Mouse (Mus musculus) macrophage (primary cell): ENCODE data around the gene Armt1. TPM values are rescaled to one million over a fixed set of nuclear protein-coding genes. Genes with fewer than 3 reads are reported as not detected.

ENCODE experiments used
- H3K27ac ChIP-seq: fragments of 350-480 bp; formaldehyde crosslinking; 2 replicates; pipeline ENCODE4 v1.9.0; 2021
- H3K36me3 ChIP-seq: fragments of 350-480 bp; formaldehyde crosslinking; 2 replicates; pipeline ENCODE4 v1.9.0; 2021; ENCODE audit errors: inconsistent target
- H3K4me3 ChIP-seq: fragments of 350-480 bp; formaldehyde crosslinking; 2 replicates; pipeline ENCODE4 v1.9.0; 2021; ENCODE audit errors: inconsistent target
- H3K79me2 ChIP-seq: fragments of 350-480 bp; formaldehyde crosslinking; 2 replicates; pipeline ENCODE4 v1.9.0; 2021; ENCODE audit errors: inconsistent target
- WGBS: methylation state at CpG from one replicate; pipeline ENCODE4 v1.1.7; 2026; ENCODE audit warnings: inconsistent platforms; ENCODE audit not compliant: missing documents; 5-methylcytosine and 5-hydroxymethylcytosine counted together
- polyA plus RNA-seq: library from polyadenylated mRNA; stranded (reverse); fragments of 250-400 nt; gene quantifications from 3 replicates; pipeline ENCODE4 v1.2.4, GENCODE M21; 2018; ENCODE audit warnings: inconsistent platforms
- total RNA-seq, 78 experiments: library from RNA; depleted of rRNA; stranded (reverse); fragments of 250-400 nt; gene quantifications; 1 replicate in 9 of 78; 2 replicates in 24 of 78; 3 replicates in 43 of 78; 4 replicates in 2 of 78; pipeline ENCODE4 v1.2.4; 2018; ENCODE audit warnings: inconsistent platforms in 56 of 78

Gene Armt1
- 10 to 100 TPM in 18 of 26 experiments, 1 to 10 TPM in 8; 3.4 to 46.6 (median 18.8) TPM for total RNA-seq (2018; cell fraction: chromatin; rRNA removed)
- 10 to 100 TPM in 7 of 26 experiments, 1 to 10 TPM in 19; 3.6 to 13.2 (median 9.0) TPM for total RNA-seq (2018; cell fraction: cytosol; rRNA removed)
- 10 to 100 TPM in 13 of 26 experiments, 1 to 10 TPM in 13; 4.0 to 34.2 (median 10.0) TPM for total RNA-seq (2018; cell fraction: nucleus; rRNA removed)
- polyA plus RNA-seq, result 10.8 to 12.4 TPM (median 11.5 TPM) in 3 replicates

DNA sequence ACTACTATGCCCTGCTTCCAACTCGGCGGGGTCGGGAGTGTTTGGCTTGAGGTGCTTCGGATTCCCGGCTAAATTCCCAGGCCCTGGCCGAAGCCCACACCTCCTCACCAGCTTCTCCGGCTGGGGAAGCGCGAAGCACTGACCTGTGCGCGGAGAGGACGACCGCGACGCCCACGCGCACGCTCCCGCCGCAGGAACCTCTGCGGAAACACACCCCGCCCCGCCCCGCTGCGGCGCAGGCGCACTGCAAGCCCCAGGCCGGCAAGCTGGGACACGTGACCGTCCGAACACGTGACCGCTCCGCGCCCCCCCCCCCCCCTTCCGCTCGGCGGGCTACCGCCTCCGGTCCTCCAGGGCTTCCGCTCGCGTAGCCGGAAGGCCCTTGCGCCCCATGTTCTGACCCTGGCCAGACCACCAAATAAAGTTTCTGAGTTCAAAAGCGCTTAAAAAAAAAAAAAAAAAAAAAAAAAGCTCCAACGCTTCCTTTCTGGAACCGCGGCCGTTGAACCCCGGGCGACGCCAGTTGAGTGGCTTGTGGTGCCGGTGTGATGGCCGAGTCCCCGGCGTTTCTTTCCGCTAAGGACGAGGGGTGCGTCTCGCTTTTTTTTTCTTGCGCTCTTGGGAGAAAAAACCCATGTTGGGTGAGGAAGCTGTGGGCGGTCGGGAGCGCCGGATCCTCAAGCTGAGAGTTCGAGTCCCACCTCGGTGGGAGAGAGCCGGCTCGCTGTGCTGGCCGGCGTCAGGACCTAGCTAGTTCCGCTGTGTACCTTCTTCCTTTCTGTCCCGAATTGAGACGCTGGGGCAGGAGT, at the start of gene Armt1, which contains the start of gene Rmnd1:
Gene Armt1 (plus strand): TSS at position 345 of the 809 bp plus-strand sequence.
Gene Rmnd1 (minus strand): TSS at position 266 of the 809 bp plus-strand sequence.
- peak within 1 kb of the TSS; percentile 88 for H3K4me3 ChIP-seq
- peaks cover 48% of the 10 kb centered on the region for H3K79me2 ChIP-seq
- WGBS, result 2% methylated on average over 51 of the region's 75 CpGs
- peaks cover 13% of the 10 kb centered on the region; the same call in 1 of the 2 replicates for H3K36me3 ChIP-seq
- peak within 1 kb of the TSS; percentile 91 for H3K27ac ChIP-seq

DNA sequence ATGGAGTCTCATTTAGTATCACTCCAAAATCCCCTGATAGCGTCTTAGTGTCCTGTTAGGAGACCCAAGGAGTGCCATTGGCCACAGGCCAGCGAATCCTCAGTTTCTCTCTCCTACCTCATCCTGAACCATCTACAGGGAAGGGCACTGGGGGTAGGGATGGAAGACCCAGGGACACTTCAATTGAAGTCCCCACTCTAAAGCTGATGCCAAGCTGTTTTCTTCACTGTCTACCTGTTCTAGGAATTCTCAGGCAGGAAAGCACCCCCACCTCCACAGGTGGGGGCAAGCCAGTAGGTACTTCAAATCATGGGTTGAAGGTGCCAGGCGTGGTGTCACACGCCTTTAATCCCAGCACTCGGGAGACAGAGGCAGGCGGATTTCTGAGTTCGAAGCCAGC, 48.0 kb upstream of the Armt1 start:
- 96% methylated on average over 7 of the region's 7 CpGs for WGBS
- no peak overlapping the region for H3K27ac ChIP-seq
- no peaks in the 10 kb centered on the region for H3K36me3 ChIP-seq
- no peak overlapping the region for H3K4me3 ChIP-seq
- H3K79me2 ChIP-seq, result peaks cover 78% of the 10 kb centered on the region

DNA sequence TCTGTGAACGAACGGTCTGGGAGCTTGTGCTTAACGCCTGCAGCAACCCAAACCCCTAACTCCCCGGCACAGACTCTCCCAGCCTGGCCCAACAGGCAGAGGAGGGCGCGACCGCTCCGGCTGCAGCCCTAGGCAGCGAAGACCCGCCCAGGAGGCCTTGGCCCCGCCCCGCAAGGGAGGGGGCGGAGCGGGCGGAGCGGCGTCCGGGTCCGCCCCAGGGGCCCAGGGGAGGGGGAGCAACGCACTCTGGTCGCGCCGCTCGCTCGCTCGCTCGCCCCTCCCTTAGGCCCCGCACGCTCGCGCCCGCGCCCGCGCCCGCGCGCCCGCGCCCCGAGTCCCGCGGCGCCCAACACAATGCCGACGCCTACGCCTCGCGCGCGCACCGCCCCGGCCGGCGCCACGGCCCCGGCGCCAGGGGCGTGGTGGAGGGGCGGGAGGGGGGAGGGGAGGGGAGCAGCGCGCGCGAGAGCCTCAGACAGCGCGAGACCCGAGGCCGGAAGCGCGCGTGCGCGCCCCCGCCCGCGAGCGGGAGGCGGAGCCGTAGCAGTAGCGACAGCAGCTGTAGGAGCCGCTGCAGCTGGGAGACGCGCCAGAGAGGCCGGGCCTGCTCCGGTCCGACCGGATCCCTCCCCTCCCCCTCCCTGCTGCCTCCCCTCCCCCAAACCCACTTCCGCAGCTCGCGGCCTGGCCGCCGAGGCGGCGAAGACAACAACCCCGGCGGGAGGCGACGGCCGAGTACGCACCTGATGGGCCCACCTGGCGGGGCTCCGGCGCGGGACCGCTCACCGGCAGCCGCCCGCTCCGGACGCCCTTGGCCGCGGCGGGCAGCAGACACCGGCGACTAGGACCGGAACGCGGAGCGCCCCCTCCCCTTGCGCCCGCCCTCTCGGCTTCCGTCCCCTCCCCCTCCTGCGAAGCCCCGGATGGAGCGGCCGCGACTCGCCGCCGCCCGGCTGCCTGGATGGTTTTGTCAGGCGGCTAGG, 45.4 kb upstream of the Armt1 start:
- H3K36me3 ChIP-seq, result no peaks in the 10 kb centered on the region
- WGBS, result under 1% methylated on average over 68 of the region's 133 CpGs
- H3K79me2 ChIP-seq, result peaks cover 78% of the 10 kb centered on the region
- peak overlapping the region; percentile 56 for H3K4me3 ChIP-seq
- H3K27ac ChIP-seq, result peak overlapping the region; percentile 53

DNA sequence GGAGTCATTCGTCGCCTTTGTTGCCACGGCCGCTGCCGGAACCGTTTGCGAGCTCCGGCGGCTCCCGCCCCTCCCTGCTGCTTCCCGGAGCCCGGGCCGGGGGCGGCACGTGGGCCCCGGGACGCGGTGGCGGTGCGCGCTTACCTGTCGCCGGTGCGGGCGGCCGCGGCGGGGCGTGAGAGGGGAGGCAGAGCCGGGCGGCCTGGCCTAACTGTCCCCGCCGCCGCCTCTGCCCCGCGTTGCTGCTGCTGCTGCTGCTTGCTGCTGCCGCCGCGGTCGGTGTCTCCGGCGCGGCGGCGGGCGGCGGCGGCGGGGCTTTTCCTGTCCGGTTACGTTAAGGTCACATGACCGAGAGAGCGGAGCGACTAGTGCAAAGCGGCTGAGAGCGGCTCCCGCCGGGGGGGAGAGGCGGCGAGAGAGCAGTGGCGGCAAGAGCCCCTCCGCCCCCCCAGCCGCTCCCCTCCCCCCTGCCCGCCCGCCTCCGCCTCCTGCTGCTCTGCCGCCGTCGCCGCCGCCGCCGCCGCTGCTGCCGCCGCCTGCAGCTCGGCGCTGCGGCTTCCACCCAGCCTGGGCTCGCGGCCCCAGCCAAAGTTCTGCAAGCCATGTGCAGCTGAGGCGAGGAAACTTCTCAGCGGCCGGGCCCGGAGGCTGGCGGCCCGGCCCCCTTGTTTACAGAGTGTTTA, 44.4 kb upstream of the Armt1 start, which contains the start of gene Zbtb2:
Gene Zbtb2 (minus strand): TSS at position 408 of the 683 bp plus-strand sequence.
- Histone ChIP-seq H3K4me3 (peak within 1 kb of the TSS; percentile 55), H3K27ac (peak within 1 kb of the TSS; percentile 34; the same call in 1 of the 2 replicates), H3K36me3 (no peaks in the 10 kb centered on the region), H3K79me2 (peaks cover 78% of the 10 kb centered on the region)
- 2% methylated on average over 50 of the region's 87 CpGs for WGBS

DNA sequence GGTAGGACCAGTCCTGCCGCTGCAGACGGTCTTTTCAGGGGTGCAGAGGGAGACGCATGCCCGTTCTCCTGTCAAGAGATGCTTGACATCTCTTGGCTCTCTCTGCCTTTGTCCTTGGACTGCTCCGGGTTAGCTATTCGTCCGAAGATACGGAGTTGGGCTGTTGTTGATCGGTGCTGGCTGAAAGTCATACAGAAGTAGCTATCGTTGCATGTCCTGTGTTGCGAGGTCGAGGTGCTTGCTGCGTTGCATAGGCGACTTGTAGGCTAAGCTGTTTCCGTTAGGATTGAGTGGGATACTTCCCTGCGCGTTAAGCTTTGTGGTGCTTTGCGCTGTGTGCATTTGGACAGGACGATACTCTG, 43.9 kb upstream of the Armt1 start:
- 2% methylated on average over 19 of the region's 19 CpGs for WGBS
- H3K27ac ChIP-seq, result peak overlapping the region; percentile 34; the same call in 1 of the 2 replicates
- no peaks in the 10 kb centered on the region for H3K36me3 ChIP-seq
- peak overlapping the region; percentile 55 for H3K4me3 ChIP-seq
- H3K79me2 ChIP-seq, result peaks cover 78% of the 10 kb centered on the region

DNA sequence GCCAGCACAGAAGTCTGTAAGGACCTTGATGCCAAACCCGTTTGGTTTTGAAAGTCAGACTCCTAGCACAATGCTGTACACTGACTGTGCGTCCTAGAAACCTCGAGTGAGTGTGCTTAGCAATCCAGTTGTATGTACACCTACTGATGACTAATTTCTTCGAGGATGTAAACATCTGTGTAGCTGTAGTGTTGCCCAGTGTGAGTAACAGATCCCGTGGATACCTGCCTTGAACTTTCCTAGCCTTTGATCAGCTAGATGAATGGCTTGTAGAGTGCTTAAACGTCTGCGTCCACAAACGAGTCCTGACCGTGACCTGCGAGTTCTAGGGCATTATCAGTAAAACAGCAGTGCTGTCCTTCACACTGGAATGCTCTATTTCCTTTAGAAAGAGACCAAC, 43.2 kb upstream of the Armt1 start:
- peaks cover 78% of the 10 kb centered on the region for H3K79me2 ChIP-seq
- 27% methylated on average over 10 of the region's 10 CpGs for WGBS
- no peak overlapping the region for H3K27ac ChIP-seq
- peak overlapping the region; percentile 55 for H3K4me3 ChIP-seq
- H3K36me3 ChIP-seq, result no peaks in the 10 kb centered on the region

DNA sequence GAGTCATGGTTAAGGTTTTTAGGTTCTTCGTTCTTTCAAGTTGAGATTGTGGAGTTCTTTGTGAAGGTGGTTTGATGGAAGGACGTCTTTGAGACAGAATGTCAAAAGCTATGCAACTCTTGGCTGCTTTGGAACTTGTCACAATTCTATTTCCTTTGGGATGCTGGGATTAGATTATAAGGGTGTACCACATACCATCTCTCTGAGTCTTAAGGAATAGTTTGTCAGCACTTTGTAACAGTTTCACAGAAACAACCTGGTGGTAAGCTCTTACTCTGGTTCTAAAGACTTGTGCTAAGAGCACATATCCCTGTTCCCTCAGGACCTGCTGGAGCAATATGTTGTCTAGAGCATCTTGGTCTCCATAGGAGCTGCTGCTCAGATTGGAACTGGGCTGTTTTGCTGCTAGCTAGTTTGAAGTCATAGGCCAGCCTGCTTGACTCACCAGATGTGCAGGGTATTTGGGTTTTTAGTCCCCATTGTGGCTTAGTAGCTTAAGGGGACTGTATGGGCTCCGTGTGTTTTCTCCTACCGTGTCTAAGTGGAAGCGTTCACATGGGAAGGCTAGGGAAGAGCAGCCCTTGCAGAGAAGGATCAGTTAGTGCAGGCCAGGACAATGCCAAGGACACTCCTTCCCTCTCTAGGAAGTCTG, 42.7 kb upstream of the Armt1 start:
- Histone ChIP-seq H3K27ac (no peak overlapping the region), H3K36me3 (no peaks in the 10 kb centered on the region), H3K79me2 (peaks cover 78% of the 10 kb centered on the region), H3K4me3 (no peak overlapping the region; the same call in 1 of the 2 replicates)
- 81% methylated on average over 5 of the region's 5 CpGs for WGBS

DNA sequence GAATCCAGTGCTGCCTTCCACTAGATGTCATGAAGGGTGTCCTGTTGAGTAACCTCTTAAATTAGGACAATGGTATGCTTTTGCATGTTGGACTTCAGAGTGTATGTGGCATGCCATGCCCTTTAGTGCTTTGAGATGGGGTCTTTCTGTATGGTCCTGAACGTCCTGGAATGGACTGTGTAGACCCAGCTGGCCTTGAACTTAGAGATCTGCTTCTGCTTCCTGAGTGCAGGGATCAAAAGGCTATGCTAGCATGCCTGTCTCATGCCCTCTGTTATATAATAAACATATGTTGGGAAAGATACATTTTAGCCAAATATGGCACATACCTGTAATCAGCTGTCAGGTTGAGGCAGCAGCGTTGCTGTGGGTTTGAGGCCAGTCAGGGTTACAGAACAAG, 41.7 kb upstream of the Armt1 start:
- peaks cover 4% of the 10 kb centered on the region; the same call in 1 of the 2 replicates for H3K36me3 ChIP-seq
- WGBS, result 89% methylated on average over 2 of the region's 2 CpGs
- peaks cover 78% of the 10 kb centered on the region for H3K79me2 ChIP-seq
- H3K27ac ChIP-seq, result no peak overlapping the region
- no peak overlapping the region for H3K4me3 ChIP-seq

DNA sequence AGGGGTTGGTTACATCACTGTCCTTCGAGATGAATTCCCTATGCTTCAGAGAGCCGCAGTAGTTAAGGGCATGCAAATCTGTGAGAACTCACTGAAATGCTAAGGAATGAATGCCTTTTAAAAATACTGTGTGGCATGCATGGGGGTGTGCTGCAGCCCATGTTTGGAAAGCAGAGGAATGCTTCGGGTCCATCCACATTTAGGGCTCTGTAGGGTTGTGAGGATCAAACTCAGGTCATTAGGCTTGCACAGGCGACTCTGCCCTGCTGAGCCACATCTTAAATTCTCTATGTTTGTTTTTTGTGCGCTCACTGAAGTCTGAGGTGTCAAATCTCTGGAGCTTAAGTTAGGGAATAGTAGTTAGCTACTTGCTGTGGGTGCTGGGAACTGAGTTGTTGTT, 41.2 kb upstream of the Armt1 start:
- Histone ChIP-seq H3K36me3 (peaks cover 9% of the 10 kb centered on the region; the same call in 1 of the 2 replicates), H3K27ac (no peak overlapping the region), H3K4me3 (no peak overlapping the region), H3K79me2 (peaks cover 80% of the 10 kb centered on the region)
- 84% methylated on average over 4 of the region's 5 CpGs for WGBS

DNA sequence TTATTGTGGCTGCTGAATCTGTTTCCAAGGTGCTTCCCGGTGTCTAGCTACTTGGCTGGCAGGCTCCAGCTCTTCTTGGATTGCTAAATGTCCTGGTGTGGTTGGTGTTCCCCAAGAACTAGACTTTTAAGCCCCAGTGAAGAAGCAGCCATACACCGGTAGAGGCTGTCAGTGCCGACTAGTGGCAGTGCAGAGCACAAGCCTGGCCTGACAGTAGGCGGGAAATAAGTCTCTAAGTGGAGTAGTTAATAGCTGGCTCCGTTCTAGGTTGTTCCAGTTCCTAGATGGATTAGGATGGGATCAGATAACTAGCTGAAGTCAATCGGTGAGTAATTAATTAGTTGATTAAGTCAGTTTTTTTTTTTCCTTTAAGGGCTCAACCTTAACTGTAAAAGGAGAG, 40.4 kb upstream of the Armt1 start:
- Histone ChIP-seq H3K36me3 (peaks cover 9% of the 10 kb centered on the region; the same call in 1 of the 2 replicates), H3K27ac (no peak overlapping the region), H3K79me2 (peaks cover 88% of the 10 kb centered on the region), H3K4me3 (no peak overlapping the region)
- 29% methylated on average over 6 of the region's 6 CpGs for whole genome bisulfite sequencing

DNA sequence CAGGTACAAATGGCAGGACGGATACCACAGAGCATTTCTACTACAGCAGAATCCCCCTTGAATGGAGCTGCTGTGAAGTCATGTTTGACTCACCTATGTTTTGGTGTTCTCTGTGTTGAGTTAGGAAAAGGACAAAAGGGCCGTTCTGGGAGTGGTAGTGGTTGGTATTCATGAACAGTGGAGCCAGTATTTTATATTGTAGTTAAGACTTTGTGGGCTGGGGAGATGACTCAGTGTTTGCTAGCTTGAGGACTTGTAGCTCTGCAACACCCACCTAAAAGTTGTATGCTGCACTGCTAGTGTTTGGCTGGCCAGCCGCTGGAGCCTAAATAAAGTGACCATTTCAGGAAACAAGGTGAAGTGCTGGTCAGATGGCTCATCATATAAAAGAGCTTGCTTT, 36.9 kb upstream of the Armt1 start:
- 87% methylated on average over 3 of the region's 3 CpGs for WGBS
- Histone ChIP-seq H3K27ac (no peak overlapping the region), H3K4me3 (no peak overlapping the region), H3K79me2 (peaks cover 82% of the 10 kb centered on the region), H3K36me3 (peaks cover 20% of the 10 kb centered on the region; the same call in 1 of the 2 replicates)

DNA sequence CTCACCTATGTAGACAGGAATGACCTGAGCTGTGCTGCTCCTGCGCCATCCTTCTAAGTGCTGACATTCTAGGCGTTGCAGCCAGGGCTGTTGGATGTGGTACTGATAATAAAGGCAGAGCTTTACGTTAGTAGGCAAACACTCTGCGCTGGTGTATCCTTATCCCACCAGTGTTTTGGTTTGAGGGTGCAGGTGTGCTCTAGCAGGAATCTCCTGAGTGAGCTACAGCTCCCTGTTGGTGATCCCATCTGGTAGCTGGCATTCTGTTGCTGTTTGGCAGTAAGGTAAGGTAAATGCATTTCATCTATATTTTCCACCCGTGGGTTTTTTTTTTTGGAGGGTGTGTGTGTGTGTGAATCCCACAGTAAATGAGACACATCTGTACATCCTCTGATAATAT, 34.2 kb upstream of the Armt1 start:
- WGBS, result 97% methylated on average over 5 of the region's 5 CpGs
- Histone ChIP-seq H3K36me3 (peaks cover 31% of the 10 kb centered on the region; the same call in 1 of the 2 replicates), H3K79me2 (peaks cover 55% of the 10 kb centered on the region), H3K27ac (no peak overlapping the region), H3K4me3 (no peak overlapping the region)

DNA sequence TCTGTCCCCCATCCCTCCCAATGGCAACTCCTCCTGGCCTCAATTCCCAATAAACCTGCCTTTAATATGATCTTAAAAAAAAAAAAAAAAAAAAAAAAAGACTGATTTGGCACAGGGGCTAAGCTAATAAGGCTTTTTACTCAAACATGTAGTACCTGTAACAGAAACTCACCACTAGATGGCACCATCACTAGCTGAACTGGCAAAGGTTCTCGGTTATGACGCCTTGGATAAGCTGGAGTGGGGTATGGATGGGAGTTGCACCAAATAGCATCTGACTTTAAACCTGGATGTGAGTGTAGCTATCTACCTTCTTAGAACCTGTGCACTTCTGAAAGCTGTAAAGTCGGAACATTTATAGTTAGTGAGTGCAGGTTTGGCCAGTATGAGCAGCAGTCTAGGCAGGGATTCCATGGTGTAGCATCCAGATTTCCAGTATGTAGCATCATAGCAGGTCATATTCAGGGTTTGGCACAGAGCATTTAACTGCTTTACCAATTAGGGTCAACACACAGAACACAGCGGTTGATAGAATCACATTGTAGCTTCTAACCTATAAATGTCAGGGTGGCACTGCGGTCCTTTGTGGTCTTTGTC, 27.3 kb upstream of the Armt1 start:
- H3K36me3 ChIP-seq, result peaks cover 59% of the 10 kb centered on the region
- WGBS, result 65% methylated on average over 5 of the region's 5 CpGs

More for the DNA sequence above, 27.3 kb upstream of the Armt1 start:
- H3K79me2 ChIP-seq, result no peaks in the 10 kb centered on the region
- H3K27ac ChIP-seq, result no peak overlapping the region
- H3K4me3 ChIP-seq, result no peak overlapping the region
